Mouse (Mus musculus): ENCODE results near the gene Efl1. TPM values are rescaled to one million over a fixed set of nuclear protein-coding genes. Genes with fewer than 3 reads are reported as not detected.

Gene Efl1
- polyA plus RNA-seq (2015; fragmentation: Nextera tagmentation; extraction: Ambion mirVana): 20.0 and 20.1 TPM in 2 replicates

GRCm38 (mm10) chr7:82648353-82649080 lies at the start of gene Efl1, which contains the start of gene Saxo2:
Efl1 (plus strand) TSS chr7:82648614.
Saxo2 (minus strand) TSS chr7:82648528.
- H3K4me3 ChIP-seq (replicated peaks): peak within 1 kb of the TSS; percentile 76
- H3K27ac ChIP-seq: peak within 1 kb of the TSS; percentile 51; the same call in 1 of the 2 replicates
- peak; percentile 99 for ATAC-seq (replicated peaks; ENCODE audit: low FRiP score)
- peak within 1 kb of the TSS; percentile 56 for H3K9ac ChIP-seq
- H3K27me3 ChIP-seq: no peaks in the 10 kb centered on the region
- H3K4me1 ChIP-seq: peaks cover 7% of the 10 kb centered on the region
- under 1% methylated on average over 46 of the region's 46 CpGs for WGBS
- H3K9me3 ChIP-seq (replicated peaks): no peaks in the 10 kb centered on the region
- H3K4me2 ChIP-seq: peak within 1 kb of the TSS; percentile 61
- peaks cover 11% of the 10 kb centered on the region; the same call in 1 of the 2 replicates for H3K36me3 ChIP-seq

GRCm38 (mm10) chr7:82602008-82602407 lies 46.4 kb upstream of the Efl1 start:
- Histone ChIP-seq H3K9me3 (replicated peaks) (no peaks in the 10 kb centered on the region), H3K4me2 (no peak overlapping the region), H3K4me1 (no peaks in the 10 kb centered on the region), H3K27me3 (no peaks in the 10 kb centered on the region), H3K36me3 (no peaks in the 10 kb centered on the region), H3K9ac (no peak overlapping the region), H3K4me3 (replicated peaks) (no peak overlapping the region), H3K27ac (no peak overlapping the region)
- 70% methylated on average over 4 of the region's 4 CpGs for WGBS
- ATAC-seq (replicated peaks; ENCODE audit: low FRiP score): no peak

- H3K27ac ChIP-seq: no peak overlapping the region
Measured at GRCm38 (mm10) chr7:82605425-82605824, 43.0 kb upstream of the Efl1 start.

DNA sequence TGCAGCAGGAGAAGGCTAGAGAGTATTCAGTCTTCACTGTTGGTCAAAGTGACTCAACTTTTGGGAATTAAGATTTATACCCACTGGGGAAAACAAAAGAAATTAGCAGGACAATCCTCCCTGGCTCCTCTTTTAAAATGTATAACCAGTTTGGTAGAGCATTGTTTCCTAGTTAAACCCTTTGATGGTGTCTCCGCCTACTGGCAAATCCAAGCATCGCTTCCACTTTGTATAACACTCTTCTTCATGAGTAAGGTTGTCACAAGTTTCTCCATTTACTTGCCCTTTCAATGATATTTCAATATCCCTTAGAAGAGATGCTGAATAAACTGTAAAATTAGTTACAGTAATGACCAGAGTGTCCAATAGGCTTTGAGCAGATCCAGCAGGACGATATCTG lies 38.8 kb upstream of the Efl1 start:
- Histone ChIP-seq H3K9ac (no peak overlapping the region), H3K4me1 (no peaks in the 10 kb centered on the region), H3K4me3 (replicated peaks) (no peak overlapping the region), H3K36me3 (no peaks in the 10 kb centered on the region), H3K4me2 (no peak overlapping the region), H3K9me3 (replicated peaks) (no peaks in the 10 kb centered on the region), H3K27me3 (no peaks in the 10 kb centered on the region), H3K27ac (no peak overlapping the region)
- WGBS: 73% methylated on average over 3 of the region's 3 CpGs
- ATAC-seq (replicated peaks; ENCODE audit: low FRiP score): no peak

More at GRCm38 (mm10) chr7:82605425-82605824, 43.0 kb upstream of the Efl1 start:
- Histone ChIP-seq H3K4me2 (no peak overlapping the region), H3K27me3 (no peaks in the 10 kb centered on the region), H3K4me3 (replicated peaks) (no peak overlapping the region), H3K36me3 (no peaks in the 10 kb centered on the region), H3K4me1 (no peaks in the 10 kb centered on the region), H3K9ac (no peak overlapping the region), H3K9me3 (replicated peaks) (no peaks in the 10 kb centered on the region)
- no peak for ATAC-seq (replicated peaks; ENCODE audit: low FRiP score)
- 89% methylated on average over 6 of the region's 6 CpGs for WGBS

GRCm38 (mm10) chr7:82625342-82625741 lies 23.1 kb upstream of the Efl1 start:
- peak; percentile 52; the same call in 1 of the 2 replicates for ATAC-seq (replicated peaks; ENCODE audit: low FRiP score)
- Histone ChIP-seq H3K9ac (no peak overlapping the region), H3K27me3 (no peaks in the 10 kb centered on the region), H3K4me1 (no peaks in the 10 kb centered on the region), H3K9me3 (replicated peaks) (no peaks in the 10 kb centered on the region), H3K4me2 (no peak overlapping the region), H3K36me3 (no peaks in the 10 kb centered on the region), H3K27ac (no peak overlapping the region), H3K4me3 (replicated peaks) (no peak overlapping the region)
- 14% methylated on average over 7 of the region's 7 CpGs for WGBS

GRCm38 (mm10) chr7:82647183-82647582 lies 1.2 kb upstream of the Efl1 start:
- no peaks in the 10 kb centered on the region for H3K9me3 ChIP-seq (replicated peaks)
- no peaks in the 10 kb centered on the region for H3K27me3 ChIP-seq
- 82% methylated on average over 3 of the region's 3 CpGs for WGBS
- peaks cover 7% of the 10 kb centered on the region for H3K4me1 ChIP-seq
- no peak overlapping the region for H3K27ac ChIP-seq
- H3K4me3 ChIP-seq (replicated peaks): no peak overlapping the region
- no peak overlapping the region for H3K9ac ChIP-seq
- H3K4me2 ChIP-seq: no peak overlapping the region
- ATAC-seq (replicated peaks; ENCODE audit: low FRiP score): no peak
- peaks cover 11% of the 10 kb centered on the region; the same call in 1 of the 2 replicates for H3K36me3 ChIP-seq

DNA sequence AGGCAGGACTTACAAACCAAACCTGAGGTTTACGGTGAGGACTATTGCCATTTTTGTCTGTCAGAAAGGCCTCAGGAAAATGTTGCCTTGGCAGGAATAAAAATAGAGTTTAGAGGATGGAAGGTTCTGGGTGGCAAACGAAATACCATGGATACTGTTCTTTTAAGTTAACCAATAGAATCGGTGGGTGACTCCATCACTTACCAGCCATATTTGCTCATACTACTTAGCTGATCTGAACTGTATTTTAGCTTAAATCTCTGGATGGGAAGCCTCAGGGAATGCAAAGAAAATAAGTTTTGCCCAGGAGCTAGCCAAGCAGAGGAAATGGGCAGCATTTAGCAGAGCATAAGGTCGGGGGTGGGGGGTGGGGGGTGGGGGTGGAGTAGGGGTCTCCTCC lies 505 bp upstream of the Efl1 start:
- H3K4me1 ChIP-seq: peaks cover 7% of the 10 kb centered on the region
- no peak for ATAC-seq (replicated peaks; ENCODE audit: low FRiP score)
- 28% methylated on average over 4 of the region's 4 CpGs for WGBS
- H3K9ac ChIP-seq: peak overlapping the region; percentile 56
- peak overlapping the region; percentile 76 for H3K4me3 ChIP-seq (replicated peaks)
- peak overlapping the region; percentile 61 for H3K4me2 ChIP-seq
- H3K27me3 ChIP-seq: no peaks in the 10 kb centered on the region
- no peaks in the 10 kb centered on the region for H3K9me3 ChIP-seq (replicated peaks)
- H3K36me3 ChIP-seq: peaks cover 11% of the 10 kb centered on the region; the same call in 1 of the 2 replicates
- H3K27ac ChIP-seq: no peak overlapping the region

GRCm38 (mm10) chr7:82649081-82649445 lies 649 bp downstream of the Efl1 start:
- Histone ChIP-seq H3K27me3 (no peaks in the 10 kb centered on the region), H3K27ac (no peak overlapping the region), H3K4me3 (replicated peaks) (peak overlapping the region; percentile 76), H3K36me3 (peaks cover 11% of the 10 kb centered on the region; the same call in 1 of the 2 replicates), H3K9ac (peak overlapping the region; percentile 56), H3K9me3 (replicated peaks) (no peaks in the 10 kb centered on the region), H3K4me2 (peak overlapping the region; percentile 61), H3K4me1 (peaks cover 7% of the 10 kb centered on the region)
- no peak; the same call in 1 of the 2 replicates for ATAC-seq (replicated peaks; ENCODE audit: low FRiP score)
- WGBS: 19% methylated on average over 6 of the region's 6 CpGs

DNA sequence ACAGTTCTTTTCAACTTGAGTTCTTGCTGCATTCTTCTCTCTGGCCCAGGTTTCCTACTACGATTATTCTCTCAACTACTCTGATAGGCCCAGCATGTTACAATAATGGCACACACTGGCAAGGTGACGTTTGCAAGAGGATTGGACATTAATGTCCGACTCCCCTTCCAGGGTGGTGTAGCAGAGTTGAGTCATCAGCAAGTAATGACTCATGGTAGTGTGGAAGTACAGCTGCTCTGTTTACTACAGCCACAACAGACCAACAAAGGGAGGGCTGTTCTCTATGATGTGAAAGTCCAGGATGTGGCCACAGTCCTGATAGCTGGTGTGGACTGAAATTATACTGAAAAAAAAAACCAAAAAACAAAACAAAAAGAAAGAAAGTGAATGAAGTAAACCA lies 16.2 kb downstream of the Efl1 start:
- WGBS: 92% methylated on average over 3 of the region's 3 CpGs
- Histone ChIP-seq H3K4me1 (no peaks in the 10 kb centered on the region), H3K4me3 (replicated peaks) (no peak overlapping the region), H3K9me3 (replicated peaks) (no peaks in the 10 kb centered on the region), H3K9ac (no peak overlapping the region), H3K27ac (no peak overlapping the region), H3K27me3 (no peaks in the 10 kb centered on the region), H3K4me2 (no peak overlapping the region), H3K36me3 (peaks cover 55% of the 10 kb centered on the region)
- no peak for ATAC-seq (replicated peaks; ENCODE audit: low FRiP score)

DNA sequence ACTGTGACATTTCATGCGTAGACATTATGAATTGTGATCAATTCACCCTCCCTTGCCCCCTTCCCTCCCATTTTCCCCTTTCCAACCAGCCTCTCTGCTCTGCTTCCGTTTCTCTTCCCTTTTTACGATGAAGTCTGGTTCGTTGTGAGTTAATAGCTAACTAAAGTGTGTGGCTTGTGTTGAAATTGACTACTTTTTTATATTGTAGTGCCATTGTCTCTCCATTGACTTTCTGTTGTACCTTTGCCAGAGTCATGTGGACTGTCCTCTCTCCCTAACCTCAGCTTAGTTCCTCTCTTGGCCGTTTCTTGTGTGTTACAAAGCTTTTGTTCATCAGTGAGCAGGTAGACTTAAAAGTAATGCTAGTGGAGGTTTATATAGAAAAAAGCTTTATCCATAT lies 27.6 kb downstream of the Efl1 start:
- Histone ChIP-seq H3K9ac (no peak overlapping the region), H3K36me3 (peaks cover 57% of the 10 kb centered on the region), H3K4me1 (no peaks in the 10 kb centered on the region), H3K27me3 (no peaks in the 10 kb centered on the region), H3K27ac (no peak overlapping the region), H3K9me3 (replicated peaks) (no peaks in the 10 kb centered on the region), H3K4me2 (no peak overlapping the region), H3K4me3 (replicated peaks) (no peak overlapping the region)
- no peak for ATAC-seq (replicated peaks; ENCODE audit: low FRiP score)
- 69% methylated on average over 5 of the region's 5 CpGs for WGBS

DNA sequence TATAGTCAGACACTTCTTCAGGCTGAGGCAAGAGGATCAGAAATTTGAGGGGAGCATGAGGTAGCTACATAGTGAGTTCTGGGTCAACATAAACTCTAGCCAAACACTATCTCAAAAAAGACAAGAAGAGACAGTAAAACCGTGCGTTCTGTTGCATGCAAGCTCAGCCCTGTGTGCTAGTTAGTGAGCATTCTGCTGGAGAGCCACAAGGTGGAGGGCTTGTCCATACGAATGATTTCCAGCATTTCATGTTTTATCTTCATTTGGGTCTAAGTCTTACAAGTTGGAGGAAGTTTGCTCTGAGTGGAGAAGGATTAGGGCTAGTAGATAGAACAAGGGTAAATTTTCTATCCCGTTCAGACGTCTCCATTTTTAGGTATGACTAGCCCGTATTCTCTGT lies 28.4 kb downstream of the Efl1 start:
- Histone ChIP-seq H3K9ac (no peak overlapping the region), H3K4me1 (no peaks in the 10 kb centered on the region), H3K4me3 (replicated peaks) (no peak overlapping the region), H3K9me3 (replicated peaks) (no peaks in the 10 kb centered on the region), H3K27me3 (no peaks in the 10 kb centered on the region), H3K4me2 (no peak overlapping the region), H3K36me3 (peaks cover 55% of the 10 kb centered on the region), H3K27ac (no peak overlapping the region)
- ATAC-seq (replicated peaks; ENCODE audit: low FRiP score): no peak
- WGBS: 82% methylated on average over 6 of the region's 6 CpGs

GRCm38 (mm10) chr7:82679901-82680300 lies 31.5 kb downstream of the Efl1 start:
- 96% methylated on average over 5 of the region's 5 CpGs for WGBS

More at GRCm38 (mm10) chr7:82679901-82680300, 31.5 kb downstream of the Efl1 start:
- Histone ChIP-seq H3K4me2 (no peak overlapping the region), H3K27me3 (no peaks in the 10 kb centered on the region), H3K27ac (no peak overlapping the region), H3K9ac (no peak overlapping the region), H3K36me3 (peaks cover 53% of the 10 kb centered on the region), H3K9me3 (replicated peaks) (no peaks in the 10 kb centered on the region), H3K4me1 (no peaks in the 10 kb centered on the region), H3K4me3 (replicated peaks) (no peak overlapping the region)
- no peak for ATAC-seq (replicated peaks; ENCODE audit: low FRiP score)

Measured in kidney, embryonic 15.5 days (tissue).